Mouse (Mus musculus) heart, postnatal 14 days (tissue): Measurements from ENCODE around the gene Mr1. TPM values are rescaled to one million over a fixed set of nuclear protein-coding genes. Genes with fewer than 3 reads are reported as not detected.

ENCODE experiments used
- DNase-seq, 2 experiments: peaks; one replicate each; pipeline ENCODE4 v3.0.0; 2021 to 2022
- intact Hi-C: fragments of 180-260 bp; cut with DNase I; formaldehyde crosslinking; loops from one replicate; pipeline ENCODE4 v1.15.1; 2025
- total RNA-seq, 2 experiments: library from RNA; stranded (reverse); gene quantifications; 2 replicates each; pipeline ENCODE4 v1.2.3; 2021

Gene Mr1
- total RNA-seq, 2 experiments from 2014 or later = 8.1 to 9.2 TPM

- intact Hi-C loops = loop anchor here (1.0 to 5.0 kb wide), 3 partner anchors 41 to 91 kb away; partner anchors contain the start of gene Ier5
- peak; percentile 73 to 79 for DNase-seq
These were observed 6.5 kb downstream of the Mr1 start for GRCm38 (mm10) chr1:155140076-155140475.

- DNase-seq = peak; percentile 57 to 62
- intact Hi-C loops = no loop called here
These were observed 7.8 kb downstream of the Mr1 start for GRCm38 (mm10) chr1:155138795-155139194.

- DNase-seq = no peak
- intact Hi-C loops = no loop called here
These were observed 11.7 kb downstream of the Mr1 start for GRCm38 (mm10) chr1:155134866-155135265.

GRCm38 (mm10) chr1:155127429-155127934 is 19.1 kb downstream of the Mr1 start:
- DNase-seq = no peak
- intact Hi-C loops = no loop called here

GRCm38 (mm10) chr1:155126716-155127115 is 19.9 kb downstream of the Mr1 start:
- DNase-seq = no peak
- intact Hi-C loops = no loop called here

- no peak for DNase-seq
- intact Hi-C loops = no loop called here
These were observed 22.2 kb downstream of the Mr1 start for GRCm38 (mm10) chr1:155124397-155124796.

GRCm38 (mm10) chr1:155121977-155122939 is 24.4 kb downstream of the Mr1 start:
- intact Hi-C loops = no loop called here
- peak; percentile 77 to 87 for DNase-seq

- intact Hi-C loops = loop anchor here (10.0 kb wide), 1 partner anchor 165 kb away; no protein-coding TSS in a partner anchor
- no peak for DNase-seq
These were observed 26.9 kb downstream of the Mr1 start for GRCm38 (mm10) chr1:155119719-155120118.

GRCm38 (mm10) chr1:155113946-155114345 is 32.7 kb downstream of the Mr1 start:
- intact Hi-C loops = loop anchor here (10.0 kb wide), 1 partner anchor 171 kb away; no protein-coding TSS in a partner anchor
- DNase-seq = no peak

- DNase-seq = no peak
- intact Hi-C loops = loop anchor here (10.0 kb wide), 1 partner anchor 172 kb away; no protein-coding TSS in a partner anchor
These were observed 33.7 kb downstream of the Mr1 start for GRCm38 (mm10) chr1:155112875-155113274.

- intact Hi-C loops = loop anchor here (10.0 kb wide), 1 partner anchor 173 kb away; no protein-coding TSS in a partner anchor
- no peak for DNase-seq
These were observed 34.5 kb downstream of the Mr1 start for GRCm38 (mm10) chr1:155112118-155112517.

GRCm38 (mm10) chr1:155111491-155111890 is 35.1 kb downstream of the Mr1 start:
- intact Hi-C loops = loop anchor here (10.0 kb wide), 1 partner anchor 173 kb away; no protein-coding TSS in a partner anchor

GRCm38 (mm10) chr1:155109387-155110350 is 36.9 kb downstream of the Mr1 start:
- intact Hi-C loops = loop anchor here (10.0 kb wide), 1 partner anchor 175 kb away; no protein-coding TSS in a partner anchor

More at GRCm38 (mm10) chr1:155111491-155111890, 35.1 kb downstream of the Mr1 start:
- DNase-seq = no peak

GRCm38 (mm10) chr1:155108412-155108811 is 38.2 kb downstream of the Mr1 start:
- peak in 1 of 2 experiments; percentile 42 for DNase-seq
- intact Hi-C loops = no loop called here

More at GRCm38 (mm10) chr1:155109387-155110350, 36.9 kb downstream of the Mr1 start:
- DNase-seq = peak in 1 of 2 experiments; percentile 40

- DNase-seq = no peak
- intact Hi-C loops = no loop called here
These were observed 38.8 kb downstream of the Mr1 start for GRCm38 (mm10) chr1:155107843-155108242.

- DNase-seq = no peak
- intact Hi-C loops = no loop called here
These were observed 40.3 kb downstream of the Mr1 start for GRCm38 (mm10) chr1:155106310-155106709.

GRCm38 (mm10) chr1:155103991-155104390 is 42.6 kb downstream of the Mr1 start:
- no peak for DNase-seq
- intact Hi-C loops = no loop called here

- intact Hi-C loops = no loop called here
- no peak for DNase-seq
These were observed 44.0 kb downstream of the Mr1 start for GRCm38 (mm10) chr1:155102631-155103030.

GRCm38 (mm10) chr1:155099280-155099848 is 47.2 kb downstream of the Mr1 start, which contains the start of gene Ier5:
Gene Ier5 (minus strand): TSS chr1:155099636.
- peak; percentile 94 to 97 for DNase-seq
- intact Hi-C loops = loop anchor here (2.0 to 5.0 kb wide), 4 partner anchors 17 to 118 kb away; partner anchors contain the start of gene Stx6
